21 mouse cellular contexts compared by ENCODE assay signal in genomic region chr19:55236564-55236963, GRCm38 (mm10). TPM values are rescaled to one million over a fixed set of nuclear protein-coding genes. Genes with fewer than 3 reads are reported as not detected.
DNase-seq lines count a peak whose midpoint lies in the region.
"Had no signal": no experiment of that assay in that cellular context is flagged by ENCODE, and none has a peak within 500 bp of the region (broad histone marks: within the 10 kb centered on the region; RNA-seq: fewer than 3 reads in every experiment).

No protein-coding gene starts in this region.

- peak; percentile 22 for DNase-seq in layer of hippocampus, adult 9-11 months
- no peak for DNase-seq in layer of hippocampus, postnatal 36 days
- peak; percentile 47 to 56 for DNase-seq in left cerebral cortex, postnatal 36 days (ENCODE audit: low spot score in 2 of 2)
- no peak for DNase-seq in left cerebral cortex, adult 11 months (ENCODE audit: low spot score)
- peak; percentile 47 for DNase-seq in right cerebral cortex, postnatal 25 days
- no peak for DNase-seq in right cerebral cortex, postnatal 14 days
- DNase-seq in telencephalon, adult 2 months (ENCODE audit: low read depth, low spot score), result peak; percentile 81
- no peak for DNase-seq in embryo, embryonic 11 days
- DNase-seq: cerebellum, adult 18-20 months; cerebellum, adult 9-10 months; cerebellum, postnatal 14 days; gastrocnemius, postnatal 10 days; gastrocnemius, postnatal 36 days; heart, adult 2 months; heart, postnatal 4 days had no signal

- intact Hi-C loops in left cerebral cortex, postnatal 36 days (cut with DNase I), result no loop called here

RNA-seq across cellular contexts. Expression of gene Gucy2g, which starts 4.5 kb away (rescaled TPM):
- under 1 TPM; 0.72 to 0.96 TPM for total RNA-seq in layer of hippocampus, postnatal 36 days (2021)
- 1 to 10 TPM; 2.6 to 3.6 TPM for total RNA-seq in left cerebral cortex, postnatal 36 days (2021)
- total RNA-seq: adrenal gland, adult 2 months; adrenal gland, postnatal 14 days; granulocyte monocyte progenitor cell, adult 5-6 weeks; heart, postnatal 4 days; hindbrain, postnatal 0 days had no signal

RNA-seq across cellular contexts. Expression of gene Acsl5, which starts 15.2 kb away (rescaled TPM):
- total RNA-seq in layer of hippocampus, postnatal 36 days (2021), result 10 to 100 TPM; 32.2 to 34.9 TPM
- 10 to 100 TPM; 45.1 to 51.6 TPM for total RNA-seq in left cerebral cortex, postnatal 36 days (2021)

RNA-seq across cellular contexts. Expression of gene Tectb, which starts 56.0 kb away (rescaled TPM):
- total RNA-seq in layer of hippocampus, postnatal 36 days (2021), result not detected
- not detected for total RNA-seq in left cerebral cortex, postnatal 36 days (2021)
- total RNA-seq: gastrocnemius, adult 18-20 months; granulocyte monocyte progenitor cell, adult 5-6 weeks; MEL had no signal

Comparison
In these comparisons a context has a peak if more than half of its experiments do, and no peak if none do; other contexts are left out.
1. DNase-seq: peak in layer of hippocampus, adult 9-11 months (single experiment), left cerebral cortex, postnatal 36 days (2 of 2), right cerebral cortex, postnatal 25 days (single experiment) and telencephalon, adult 2 months (single experiment); none in layer of hippocampus, postnatal 36 days (0 of 2), left cerebral cortex, adult 11 months (single experiment), right cerebral cortex, postnatal 14 days (single experiment) and embryo, embryonic 11 days (single experiment).